Mouse (Mus musculus) left cerebral cortex, postnatal 14 days (tissue): Measurements from ENCODE around the gene Cdk5rap2. TPM values are rescaled to one million over a fixed set of nuclear protein-coding genes. Genes with fewer than 3 reads are reported as not detected.

Experiments used
- DNase-seq, 2 experiments: peaks; one replicate each; pipeline ENCODE4 v3.0.0; 2021 to 2022; ENCODE audit warnings: low spot score in 2 of 2, mixed read lengths in 1 of 2
- intact Hi-C: fragments of 180-260 bp; cut with DNase I; formaldehyde crosslinking; loops from one replicate; pipeline ENCODE4 v1.15.1; 2025
- total RNA-seq, 2 experiments: library from RNA; stranded (reverse); gene quantifications; 2 replicates each; pipeline ENCODE4 v1.2.3; 2021

Cdk5rap2 gene
- total RNA-seq, 2 experiments from 2014 or later = 7.1 to 8.9 TPM

DNA sequence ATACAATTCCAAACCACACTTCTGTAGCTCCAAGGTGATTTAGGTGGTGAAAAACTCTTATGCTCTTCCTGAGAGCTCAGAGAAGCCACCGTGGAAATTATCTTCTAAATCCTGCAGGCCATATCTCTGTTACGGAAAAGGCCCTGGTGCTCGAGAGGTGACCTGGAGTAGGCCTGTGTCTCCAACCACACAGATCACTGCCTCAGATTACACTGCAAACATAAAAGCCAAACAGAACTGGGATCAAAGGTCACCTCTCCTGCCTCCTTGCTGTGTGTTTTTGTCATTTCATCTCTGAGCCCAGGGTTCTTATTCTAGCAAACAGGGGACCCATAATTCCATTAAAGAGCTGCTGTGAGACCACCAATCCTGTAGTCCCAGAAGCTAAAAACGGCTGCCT is 48.9 kb downstream of the Cdk5rap2 start:
- intact Hi-C loops = no loop called here
- no peak for DNase-seq

DNA sequence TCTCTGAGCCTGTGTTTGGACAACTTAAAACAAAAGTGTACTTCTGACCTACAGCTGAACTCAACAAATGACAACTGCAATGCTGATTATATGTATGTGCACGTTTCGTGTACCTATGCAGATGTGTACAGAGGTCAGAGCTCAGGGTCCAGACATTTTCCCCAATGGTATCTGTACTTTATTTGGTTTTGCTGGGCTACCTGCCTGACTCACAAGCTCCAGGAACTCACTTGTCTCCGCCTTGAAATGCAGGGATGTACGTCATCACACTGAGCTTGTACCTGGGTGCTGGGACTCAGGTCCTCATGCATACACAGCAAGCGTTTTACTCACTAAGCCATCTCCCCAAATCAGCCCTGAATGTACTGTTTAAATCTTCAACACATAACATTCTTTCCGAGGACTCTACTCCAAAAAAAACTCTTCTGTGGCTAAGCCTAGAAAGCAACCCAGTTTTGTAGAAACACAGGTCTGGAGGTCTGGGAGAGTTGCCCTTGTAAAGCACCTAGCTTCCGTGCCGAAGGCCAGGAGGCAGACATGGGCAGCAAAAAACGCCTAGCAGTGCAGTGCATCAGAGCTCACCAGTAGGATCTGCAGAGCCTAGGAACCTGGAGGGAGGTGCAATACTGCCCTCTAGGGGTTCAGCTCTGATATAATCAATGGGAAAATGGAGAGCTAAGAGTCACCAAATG is 54.4 kb downstream of the Cdk5rap2 start:
- intact Hi-C loops = loop anchor here (2.0 to 5.0 kb wide), 2 partner anchors 91 to 1159 kb away; no protein-coding TSS in a partner anchor
- DNase-seq = peak; percentile 76 to 78

DNA sequence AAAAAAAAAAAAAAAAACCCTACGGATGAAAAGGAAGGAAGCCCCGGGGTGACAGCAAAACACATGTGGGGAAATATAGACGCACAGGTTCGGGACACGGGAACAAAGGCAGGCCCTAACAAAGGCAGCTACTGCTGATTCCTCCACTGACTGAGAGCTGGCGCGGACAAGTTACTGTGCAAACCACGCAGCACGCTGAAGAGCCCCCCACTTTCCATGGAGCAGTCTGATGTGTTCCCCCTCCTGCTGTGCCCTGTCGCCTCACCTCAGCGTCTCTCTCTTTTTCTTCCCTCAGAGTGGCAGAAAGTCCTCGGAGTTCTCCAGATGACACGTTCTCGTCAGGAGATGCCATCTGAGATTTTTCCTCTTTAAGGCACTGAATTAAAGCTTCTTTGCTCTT is 55.8 kb downstream of the Cdk5rap2 start:
- DNase-seq = no peak
- intact Hi-C loops = no loop called here

DNA sequence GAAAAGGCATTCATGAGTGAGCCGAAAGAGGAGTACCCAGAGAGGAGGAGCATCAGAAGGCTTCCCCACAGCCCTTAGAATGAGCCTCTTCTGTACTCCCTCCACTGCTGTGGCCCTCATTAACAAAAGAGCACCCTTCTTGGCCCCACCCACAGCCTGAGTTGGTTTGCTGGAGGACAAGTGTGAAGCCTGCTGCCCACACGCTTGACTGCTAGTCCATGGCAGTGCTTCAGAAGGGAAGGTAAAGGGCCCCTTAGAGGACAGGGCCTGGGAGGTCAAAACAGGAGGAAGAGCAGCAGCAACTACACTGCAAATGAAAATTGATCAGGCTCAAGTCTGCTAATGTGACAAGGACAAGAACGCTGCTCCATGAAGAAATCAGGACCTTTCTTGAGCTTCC is 56.6 kb downstream of the Cdk5rap2 start:
- intact Hi-C loops = no loop called here
- DNase-seq = no peak

DNA sequence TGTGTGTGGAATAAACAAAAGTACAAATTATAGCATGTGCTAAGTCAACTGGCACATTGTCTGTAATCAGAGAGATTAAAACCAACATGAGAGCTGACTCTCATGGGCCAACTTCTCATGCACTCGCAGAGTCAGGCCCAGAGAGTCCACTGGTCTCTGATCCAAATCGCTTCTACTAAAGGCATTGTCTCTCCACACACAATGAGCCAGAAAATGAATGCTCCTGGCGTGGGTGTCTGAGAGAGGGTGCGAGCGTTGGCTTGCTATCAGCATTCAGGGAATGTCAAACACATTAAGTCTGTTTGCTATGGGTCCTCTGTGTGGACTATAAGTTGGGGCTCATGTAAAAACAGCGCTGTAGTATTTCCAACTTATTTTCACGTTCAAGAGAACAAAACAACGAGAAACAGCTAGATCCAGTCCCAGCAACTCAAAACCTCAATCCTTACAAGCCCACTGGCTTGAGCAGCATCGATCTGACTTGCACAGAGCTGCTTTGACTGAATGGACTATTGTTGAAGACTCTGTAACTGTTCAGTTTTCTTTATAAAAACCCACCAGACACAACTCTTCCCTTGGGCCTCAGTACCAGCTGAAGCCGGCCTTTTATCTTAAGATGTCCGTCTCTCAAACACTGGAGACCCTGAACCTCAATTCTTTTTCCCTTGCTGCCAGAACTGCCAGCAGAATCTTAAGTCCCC is 74.6 kb downstream of the Cdk5rap2 start:
- no peak for DNase-seq
- intact Hi-C loops = no loop called here

DNA sequence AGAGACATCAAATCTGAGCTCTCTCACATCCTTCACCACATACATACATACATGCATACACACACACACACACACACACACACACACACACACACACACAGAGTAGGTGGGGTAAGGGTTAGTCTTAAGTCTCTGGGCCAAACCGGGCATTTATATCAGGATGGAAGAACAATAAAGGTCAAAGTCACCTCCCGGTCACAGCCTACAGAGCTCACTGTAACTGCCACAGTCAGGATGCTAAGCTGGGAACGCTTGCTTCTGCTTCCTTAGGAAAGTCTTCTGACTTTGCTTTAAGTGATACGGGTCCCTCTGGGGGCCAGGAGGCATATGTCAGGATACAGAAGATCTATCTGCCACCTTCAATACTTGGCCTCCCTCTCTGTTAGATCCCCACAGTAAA is 75.2 kb downstream of the Cdk5rap2 start:
- intact Hi-C loops = no loop called here
- DNase-seq = no peak

DNA sequence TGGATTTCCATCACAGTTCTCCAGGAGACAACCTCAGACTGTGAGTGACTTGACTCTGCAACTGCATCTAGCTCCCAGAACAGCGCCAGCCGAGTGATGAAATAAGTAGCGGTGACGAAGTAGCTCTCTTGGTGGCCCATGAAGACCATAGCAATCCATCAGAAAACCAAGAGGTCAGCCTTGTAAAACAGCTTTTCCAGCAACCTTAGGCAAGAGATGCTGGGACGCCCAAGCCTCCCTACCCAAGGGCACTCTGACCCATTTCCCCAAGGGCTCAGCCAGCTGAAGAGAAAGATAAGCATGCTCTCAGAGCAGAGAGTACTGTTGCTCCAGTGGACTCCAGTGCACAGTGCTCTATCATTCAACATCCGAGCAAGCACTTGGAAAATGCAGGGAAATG is 77.3 kb downstream of the Cdk5rap2 start:
- no peak for DNase-seq
- intact Hi-C loops = no loop called here

DNA sequence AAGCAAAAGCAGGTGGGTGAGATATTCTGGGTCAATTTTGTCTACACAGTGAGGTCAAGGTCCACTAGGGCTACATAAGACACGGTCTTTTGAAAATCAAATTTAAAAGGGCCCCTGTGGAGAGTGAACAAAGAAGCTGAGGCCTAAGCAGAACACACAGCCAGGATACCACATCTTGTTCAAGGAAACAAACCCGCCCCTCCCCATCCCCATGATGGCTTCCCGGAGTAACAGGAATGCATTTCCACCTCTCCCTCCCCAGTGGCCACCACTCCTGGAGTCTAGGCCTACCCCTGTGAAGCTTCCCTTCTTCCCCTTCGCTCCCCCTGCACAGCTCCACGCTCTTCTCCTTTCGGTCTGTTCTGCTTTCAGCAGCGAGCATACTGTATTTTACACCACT is 77.7 kb downstream of the Cdk5rap2 start:
- intact Hi-C loops = no loop called here
- no peak for DNase-seq

DNA sequence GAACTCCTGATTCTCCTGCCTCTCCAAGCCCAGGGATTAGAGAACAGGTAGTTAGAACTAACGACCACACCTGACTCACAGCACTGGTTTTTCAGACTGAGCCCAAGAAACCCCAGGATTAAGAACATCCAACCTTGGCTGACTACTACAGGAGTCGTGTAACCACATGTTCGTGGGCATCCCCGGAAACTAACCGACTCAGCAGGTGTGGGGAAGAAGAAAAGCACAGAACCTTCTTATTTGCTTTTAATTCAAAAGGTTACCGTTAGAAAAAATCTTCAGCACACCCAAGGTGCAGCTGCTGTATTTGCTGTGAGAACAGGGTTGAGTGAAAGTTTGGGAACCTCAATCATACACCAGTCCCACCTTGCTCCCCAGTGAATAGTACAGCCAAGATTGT is 79.1 kb downstream of the Cdk5rap2 start:
- intact Hi-C loops = no loop called here
- DNase-seq = no peak

DNA sequence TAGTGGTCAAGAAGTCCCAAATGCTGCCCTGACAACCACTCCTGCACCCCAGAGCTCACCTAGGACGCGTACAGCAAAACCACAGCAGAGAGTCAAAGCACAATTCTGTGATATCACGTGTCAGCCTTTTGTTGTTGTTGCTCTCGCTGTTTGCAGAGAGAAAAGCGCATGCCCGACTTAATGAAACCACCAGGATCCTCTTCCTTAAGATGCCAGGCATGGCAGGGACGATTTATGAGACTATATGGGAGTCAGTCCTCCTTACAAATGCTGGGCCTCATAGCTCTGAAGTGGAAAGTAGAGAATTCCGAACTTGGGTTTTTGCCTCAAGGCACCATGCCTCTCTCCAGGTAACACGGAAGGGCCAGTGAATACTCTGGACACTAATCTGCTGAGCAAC is 82.2 kb downstream of the Cdk5rap2 start:
- DNase-seq = no peak
- intact Hi-C loops = no loop called here

DNA sequence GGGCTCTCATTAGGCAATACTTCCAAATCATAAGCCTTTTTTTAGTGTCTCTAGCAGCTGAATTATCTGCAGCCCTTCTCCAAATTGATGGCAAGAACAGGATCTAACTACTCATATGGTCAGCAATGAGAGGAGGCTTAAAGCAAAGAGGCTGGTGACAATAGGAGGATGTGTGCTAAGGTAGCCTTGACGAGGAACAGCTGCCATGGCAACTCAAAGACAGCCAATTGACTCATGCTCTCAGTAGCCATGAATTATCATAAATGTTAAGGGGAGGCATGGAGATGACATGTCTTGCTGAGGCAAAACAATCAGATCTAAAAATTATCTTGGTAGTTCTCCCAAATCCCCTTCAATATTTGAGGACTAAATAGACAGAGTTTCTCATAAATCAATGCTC is 82.8 kb downstream of the Cdk5rap2 start:
- DNase-seq = no peak

DNA sequence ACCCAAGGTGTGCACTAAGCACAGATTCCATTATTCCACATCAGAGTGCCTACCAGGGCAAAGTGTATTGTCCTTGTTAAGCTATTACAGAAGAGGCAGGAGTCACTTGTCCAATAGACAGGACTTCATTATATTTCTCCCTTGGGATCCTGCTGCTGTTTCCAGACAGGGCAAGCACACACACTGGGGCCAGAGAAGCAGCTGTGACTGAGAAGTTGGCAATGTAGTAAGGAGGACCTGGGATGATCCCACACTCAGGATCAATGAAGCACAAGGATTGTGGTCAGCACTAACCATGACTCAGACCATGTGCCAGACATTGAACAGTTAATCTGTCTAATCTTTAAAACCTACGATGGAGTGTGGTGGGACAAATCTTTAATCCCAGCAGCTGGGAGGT is 88.7 kb downstream of the Cdk5rap2 start:
- intact Hi-C loops = no loop called here
- no peak for DNase-seq

More for the DNA sequence above, 82.8 kb downstream of the Cdk5rap2 start:
- intact Hi-C loops = no loop called here

DNA sequence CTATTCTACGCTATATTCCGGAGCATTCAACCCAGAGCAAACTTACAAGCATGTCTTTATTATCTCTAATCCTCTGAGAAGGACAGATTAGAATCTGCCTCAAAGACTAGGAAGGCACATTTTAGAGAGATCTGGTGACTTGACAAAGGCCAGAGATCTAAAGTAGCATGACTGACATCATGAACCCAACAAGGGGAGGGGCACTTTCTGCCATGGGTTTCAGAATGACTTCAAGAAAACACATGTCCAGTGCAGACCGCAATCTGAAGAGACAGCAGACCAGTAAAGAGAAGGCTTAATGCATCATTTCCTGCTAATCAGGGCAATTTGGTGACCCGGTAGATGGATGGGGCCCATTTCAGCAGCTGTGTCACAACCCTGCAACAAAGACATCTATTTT is 98.1 kb downstream of the Cdk5rap2 start:
- DNase-seq = no peak
- intact Hi-C loops = no loop called here

DNA sequence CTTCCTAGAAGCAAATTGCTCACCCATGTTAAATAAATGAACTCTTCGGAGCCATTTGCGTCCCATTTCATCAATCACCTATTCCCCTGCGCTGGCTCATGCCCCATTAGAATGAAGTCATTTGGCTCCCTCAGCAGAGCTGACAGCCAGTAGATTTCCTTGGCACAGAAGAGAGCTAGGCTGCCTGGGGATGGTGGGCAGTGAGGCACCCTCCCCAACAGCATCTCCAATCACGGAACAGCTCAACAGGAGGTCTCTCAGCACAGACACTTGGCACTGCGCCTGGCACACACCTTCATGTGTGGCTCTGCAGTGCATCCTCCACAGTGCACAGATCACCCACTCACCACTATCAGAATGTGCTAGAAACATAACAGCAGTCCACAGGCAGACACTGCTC is 98.7 kb downstream of the Cdk5rap2 start:
- intact Hi-C loops = no loop called here
- DNase-seq = peak; percentile 53 to 73

DNA sequence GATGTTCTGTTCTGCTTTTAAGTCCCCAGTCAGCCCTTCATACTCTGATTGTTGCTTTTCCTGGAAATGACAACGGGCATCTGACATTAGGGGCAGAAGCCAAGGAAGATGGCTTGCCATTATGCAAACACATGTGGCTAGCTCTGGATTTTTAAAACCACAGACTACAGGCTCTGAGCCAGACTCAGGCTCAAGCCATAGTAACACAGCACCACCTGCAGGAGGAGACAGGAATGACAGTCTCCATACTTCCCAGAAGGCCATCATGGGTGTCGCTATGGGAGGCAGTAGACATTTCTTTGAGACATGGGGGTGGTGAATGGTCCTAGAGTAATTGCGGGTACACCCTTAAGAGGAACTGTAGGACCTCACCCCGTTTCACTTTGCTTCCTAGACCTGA is 103.0 kb downstream of the Cdk5rap2 start:
- intact Hi-C loops = loop anchor here (2.0 to 10.0 kb wide), 2 partner anchors 42 to 1352 kb away; partner anchors contain the start of gene Brinp1
- peak; percentile 86 for DNase-seq

DNA sequence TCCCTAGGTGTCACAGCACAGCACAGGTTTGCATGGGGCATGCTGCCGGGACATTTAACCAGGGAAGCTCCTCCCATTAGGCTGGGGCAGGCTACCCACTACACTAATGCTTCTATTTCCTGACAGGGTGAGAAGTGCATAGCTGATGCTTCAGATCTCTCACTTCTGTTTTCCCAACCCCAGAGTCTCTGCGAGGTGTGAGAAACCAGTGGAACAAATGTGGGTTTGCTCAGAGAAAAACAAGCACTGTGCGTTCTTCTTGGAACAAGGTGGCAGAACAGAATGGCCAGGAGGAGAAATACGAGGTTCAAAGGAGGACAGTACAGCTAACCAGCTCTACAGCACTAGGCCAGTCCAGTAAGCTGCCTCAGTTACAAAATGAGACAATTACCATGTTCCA is 106.4 kb downstream of the Cdk5rap2 start:
- DNase-seq = no peak
- intact Hi-C loops = loop anchor here (10.0 kb wide), 1 partner anchor 1349 kb away; the partner anchor contains the start of gene Brinp1

DNA sequence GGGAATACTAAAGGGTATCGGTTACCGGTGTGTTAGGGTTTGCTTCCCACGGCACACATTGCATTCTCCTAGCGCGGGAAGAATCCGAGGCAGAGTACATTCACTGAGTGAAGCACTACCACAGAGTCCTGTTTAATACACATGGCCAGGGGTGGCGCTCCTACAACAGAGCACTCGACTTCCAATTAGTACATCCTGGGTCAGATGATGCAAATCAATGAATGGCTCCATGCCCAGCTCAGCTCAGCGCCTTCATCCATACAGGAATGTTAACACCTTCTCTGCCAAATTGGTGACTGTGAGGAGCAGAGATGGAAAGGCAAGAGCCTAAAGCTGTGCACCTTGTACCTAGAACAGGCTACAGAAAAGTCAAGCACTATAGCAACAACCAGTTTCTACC is 109.1 kb downstream of the Cdk5rap2 start:
- DNase-seq = peak; percentile 18 to 19
- intact Hi-C loops = loop anchor here (10.0 kb wide), 1 partner anchor 1346 kb away; the partner anchor contains the start of gene Brinp1

DNA sequence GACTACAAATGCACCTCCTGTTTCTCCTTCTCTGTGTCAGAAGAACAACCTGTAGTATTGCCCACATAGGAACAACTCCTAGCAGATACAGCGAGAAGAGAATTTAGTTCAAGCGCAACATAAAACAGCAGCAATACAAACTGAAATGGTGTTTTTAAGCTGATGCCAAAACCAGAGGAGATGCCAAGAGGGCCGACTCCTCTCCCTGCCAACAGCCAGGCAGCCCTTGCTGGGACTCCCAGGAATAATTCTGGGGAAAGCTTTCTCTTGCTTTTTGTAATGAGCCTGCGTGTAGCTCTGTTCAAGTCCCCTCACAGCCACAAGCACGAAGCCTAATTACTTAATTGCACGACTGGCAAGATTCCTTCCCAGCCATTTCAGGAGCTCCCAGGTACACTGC is 120.9 kb downstream of the Cdk5rap2 start:
- intact Hi-C loops = no loop called here
- DNase-seq = no peak

DNA sequence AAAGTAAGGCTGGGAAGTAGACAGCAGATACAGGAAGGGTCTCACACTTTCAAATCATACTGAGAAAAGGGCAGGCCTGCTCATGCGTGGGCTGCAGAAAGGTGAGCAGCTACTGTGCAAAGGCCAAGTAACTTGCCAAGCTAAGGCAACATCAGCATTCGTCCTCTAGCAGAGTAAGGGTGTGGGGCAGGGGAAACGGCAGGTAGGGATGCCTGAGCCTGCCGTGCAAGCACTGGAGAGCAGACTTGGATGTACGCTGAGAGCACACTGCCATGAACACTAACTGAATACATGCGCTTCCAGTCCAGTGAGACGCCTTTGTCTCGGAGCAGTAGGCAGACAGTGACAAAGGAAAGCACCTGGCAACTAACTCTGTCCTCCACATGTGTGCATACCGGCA is 127.1 kb downstream of the Cdk5rap2 start:
- no peak for DNase-seq
- intact Hi-C loops = no loop called here

DNA sequence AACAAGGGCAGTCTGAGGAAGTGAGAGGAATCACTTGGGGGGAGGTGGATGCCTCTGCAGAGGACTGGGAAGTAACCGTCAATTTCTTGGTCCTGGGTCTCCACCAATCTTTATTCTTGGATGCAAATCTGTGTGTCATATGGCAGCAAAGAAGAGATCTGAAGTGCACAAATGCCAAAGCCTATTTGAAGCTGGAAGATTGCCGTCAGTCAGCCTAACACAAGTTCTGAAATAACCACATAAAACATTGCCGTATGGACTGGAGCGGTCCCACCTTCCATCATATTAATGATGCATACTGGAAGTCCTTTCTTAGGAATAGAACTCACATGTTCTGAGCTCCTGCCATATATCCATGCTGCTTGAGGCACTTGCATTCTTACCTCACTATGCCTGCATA is 131.4 kb downstream of the Cdk5rap2 start:
- DNase-seq = no peak
- intact Hi-C loops = no loop called here

DNA sequence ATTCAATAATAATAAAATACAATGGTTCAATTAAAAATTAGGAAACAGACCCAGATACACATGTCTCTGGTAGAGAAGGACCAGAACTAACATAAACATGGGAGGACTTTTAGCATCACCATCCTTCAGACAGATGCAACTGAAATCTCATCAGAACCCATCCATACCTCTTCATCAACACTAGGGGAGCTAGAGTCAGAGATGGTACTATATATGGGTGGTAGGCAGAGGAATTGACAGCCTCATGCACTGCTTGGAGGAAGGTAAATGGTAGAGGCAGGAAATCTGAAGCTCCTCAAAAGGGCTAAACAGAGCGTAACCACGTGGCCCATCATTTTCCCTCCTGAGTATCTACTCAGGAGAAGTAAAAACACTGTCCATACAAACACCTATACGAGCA is 132.2 kb downstream of the Cdk5rap2 start:
- intact Hi-C loops = no loop called here
- DNase-seq = no peak
